Mouse (Mus musculus): Measurements from ENCODE around the gene Col12a1.

Col12a1 gene

GRCm38 (mm10) chr9:79718481-79719370 lies at the start of gene Col12a1:
Col12a1 (minus strand) TSS chr9:79718831.
- peak in 1 of 2 experiments; percentile 41 for DNase-seq (ENCODE audit: low spot score in 2 of 2)

GRCm38 (mm10) chr9:79766991-79767545 lies 48.4 kb upstream of the Col12a1 start:
- DNase-seq (ENCODE audit: low spot score in 2 of 2): no peak

GRCm38 (mm10) chr9:79765329-79765728 lies 46.7 kb upstream of the Col12a1 start:
- no peak for DNase-seq (ENCODE audit: low spot score in 2 of 2)

GRCm38 (mm10) chr9:79762519-79762918 lies 43.9 kb upstream of the Col12a1 start:
- DNase-seq (ENCODE audit: low spot score in 2 of 2): no peak

- no peak for DNase-seq (ENCODE audit: low spot score in 2 of 2)
These were observed 41.4 kb upstream of the Col12a1 start for GRCm38 (mm10) chr9:79760076-79760475.

- DNase-seq (ENCODE audit: low spot score in 2 of 2): peak; percentile 83 to 90
These were observed 40.9 kb upstream of the Col12a1 start, which contains the start of gene Cox7a2 for GRCm38 (mm10) chr9:79759385-79760005. Cox7a2 (minus strand) TSS chr9:79759878.

- DNase-seq (ENCODE audit: low spot score in 2 of 2): no peak
These were observed 36.7 kb upstream of the Col12a1 start for GRCm38 (mm10) chr9:79755311-79755710.

GRCm38 (mm10) chr9:79751846-79752245 lies 33.2 kb upstream of the Col12a1 start:
- DNase-seq (ENCODE audit: low spot score in 2 of 2): no peak

GRCm38 (mm10) chr9:79750709-79751108 lies 32.1 kb upstream of the Col12a1 start:
- no peak for DNase-seq (ENCODE audit: low spot score in 2 of 2)

GRCm38 (mm10) chr9:79745036-79745435 lies 26.4 kb upstream of the Col12a1 start:
- no peak for DNase-seq (ENCODE audit: low spot score in 2 of 2)

- DNase-seq (ENCODE audit: low spot score in 2 of 2): no peak
These were observed 17.0 kb upstream of the Col12a1 start for GRCm38 (mm10) chr9:79735608-79736007.

GRCm38 (mm10) chr9:79730301-79730700 lies 11.7 kb upstream of the Col12a1 start:
- no peak for DNase-seq (ENCODE audit: low spot score in 2 of 2)

- DNase-seq (ENCODE audit: low spot score in 2 of 2): peak in 1 of 2 experiments; percentile 15
These were observed 4.5 kb upstream of the Col12a1 start for GRCm38 (mm10) chr9:79723090-79723489.

GRCm38 (mm10) chr9:79721056-79721455 lies 2.4 kb upstream of the Col12a1 start:
- peak in 1 of 2 experiments; percentile 64 for DNase-seq (ENCODE audit: low spot score in 2 of 2)

- no peak for DNase-seq (ENCODE audit: low spot score in 2 of 2)
These were observed 1.5 kb upstream of the Col12a1 start for GRCm38 (mm10) chr9:79720143-79720542.

- DNase-seq (ENCODE audit: low spot score in 2 of 2): peak in 1 of 2 experiments; percentile 18
These were observed 820 bp upstream of the Col12a1 start for GRCm38 (mm10) chr9:79719451-79719850.

GRCm38 (mm10) chr9:79717836-79718475 lies 675 bp downstream of the Col12a1 start:
- peak in 1 of 2 experiments; percentile 9 for DNase-seq (ENCODE audit: low spot score in 2 of 2)

GRCm38 (mm10) chr9:79716909-79717835 lies 1.5 kb downstream of the Col12a1 start:
- DNase-seq (ENCODE audit: low spot score in 2 of 2): peak; percentile 57 to 79

GRCm38 (mm10) chr9:79716496-79716895 lies 2.1 kb downstream of the Col12a1 start:
- peak in 1 of 2 experiments; percentile 11 for DNase-seq (ENCODE audit: low spot score in 2 of 2)

GRCm38 (mm10) chr9:79714471-79715045 lies 4.1 kb downstream of the Col12a1 start:
- DNase-seq (ENCODE audit: low spot score in 2 of 2): peak; percentile 56 to 79
